Mouse (Mus musculus) bone marrow, adult 2 months (tissue): ENCODE measurements around the gene Pou4f2.

ENCODE experiments used
- CTCF ChIP-seq: fragments of 200-500 bp; IDR thresholded peaks from 2 replicates; pipeline ENCODE4 v1.5.1; 2011; ENCODE audit warnings: low read length, control low read depth; ENCODE audit not compliant: control insufficient read depth, insufficient read depth
- POLR2A ChIP-seq: fragments of 200-500 bp; IDR thresholded peaks from 2 replicates; pipeline ENCODE4 v1.6.1; 2011; ENCODE audit warnings: low read depth, mild to moderate bottlenecking, control low read depth, low read length, borderline replicate concordance; ENCODE audit not compliant: control insufficient read depth

GRCm38 (mm10) chr8:78438121-78438520 lies 1.7 kb upstream of the Pou4f2 start:
- no peak for TF ChIP-seq CTCF
- TF ChIP-seq POLR2A = no peak
